Mouse (Mus musculus): ENCODE measurements around the gene Scnm1. TPM values are rescaled to one million over a fixed set of nuclear protein-coding genes. Genes with fewer than 3 reads are reported as not detected.

Scnm1 gene
- polyA plus RNA-seq (2012; rRNA removed), result 34.6 and 35.5 TPM in 2 replicates

DNA sequence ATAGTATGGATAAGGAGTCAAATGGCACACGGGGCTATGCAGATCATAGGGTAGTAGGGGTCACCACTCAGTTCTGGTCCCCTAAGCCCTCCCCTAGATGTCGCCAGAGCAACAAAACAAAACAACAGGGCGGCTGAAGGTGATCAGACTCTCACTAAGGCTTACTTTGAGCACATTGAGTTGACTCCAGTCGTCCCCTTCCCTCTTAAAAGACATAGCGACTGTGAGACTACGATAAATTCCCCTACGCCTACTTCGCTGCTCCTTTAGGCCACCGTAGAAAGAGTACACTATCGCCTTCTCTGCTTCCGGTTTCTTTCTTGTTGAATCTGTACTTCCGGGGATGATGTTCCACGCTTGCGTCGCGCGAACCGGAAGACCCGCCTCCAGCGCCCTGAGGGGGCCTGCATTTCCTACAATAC lies at the start of gene Scnm1, which contains the start of gene Lysmd1:
Gene Scnm1, minus strand, starts transcription at position 332 of the 422 bp plus-strand sequence.
Gene Lysmd1, plus strand, starts transcription at position 409 of the 422 bp plus-strand sequence.

DNA sequence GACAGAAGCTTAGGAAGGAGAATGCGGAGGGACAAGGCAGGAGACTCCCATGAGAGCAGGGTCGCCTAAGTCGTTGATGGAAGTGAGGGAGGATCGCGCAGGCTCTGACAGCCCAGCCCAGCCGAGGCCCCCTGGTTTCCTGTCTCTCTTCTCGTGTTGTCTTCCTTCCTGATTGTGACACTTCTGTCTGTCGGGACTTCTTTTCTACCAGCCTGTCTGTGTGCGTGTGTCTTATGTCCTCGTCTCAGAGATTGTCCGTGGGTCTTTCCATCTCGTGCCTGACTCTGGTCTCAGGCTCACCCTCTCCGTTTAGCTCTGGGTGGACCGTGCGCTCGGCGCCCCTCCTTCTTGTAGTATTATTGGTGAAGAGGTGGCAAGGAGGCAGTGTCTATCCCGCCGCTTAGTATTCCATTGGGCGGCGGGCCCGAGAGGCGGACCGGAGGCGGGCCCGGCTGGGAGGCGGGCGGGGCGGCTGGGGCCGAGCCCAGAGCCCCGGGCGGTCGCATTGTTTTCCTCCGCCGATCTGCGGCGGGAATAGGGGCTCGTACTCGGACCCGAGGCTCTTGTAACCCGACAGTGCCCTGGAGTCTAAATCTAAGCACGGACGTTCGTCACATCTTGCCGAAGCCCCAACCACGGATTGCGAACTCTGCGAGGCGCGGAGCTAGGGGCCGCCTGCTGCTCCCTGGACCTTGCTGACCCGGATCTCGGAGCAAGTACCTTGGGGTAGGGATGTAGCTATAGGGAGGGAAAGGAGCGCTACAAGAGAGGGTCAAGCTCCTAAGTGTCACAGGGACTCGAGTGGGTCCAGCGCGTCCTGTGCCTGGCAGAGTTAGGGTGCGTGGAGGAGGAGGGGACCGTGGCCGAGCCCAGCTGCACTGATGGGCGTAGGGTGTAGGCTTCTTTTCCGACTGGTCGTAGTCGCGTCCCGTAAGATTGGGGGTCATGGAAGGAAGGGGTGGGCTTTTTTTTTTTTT lies 26.5 kb upstream of the Scnm1 start, which contains the start of gene Sema6c:
Gene Sema6c, plus strand, starts transcription at position 471 of the 977 bp plus-strand sequence.

GRCm38 (mm10) chr3:95141952-95142616 lies 8.3 kb upstream of the Scnm1 start, which contains the start of gene Tnfaip8l2:
TSS of gene Tnfaip8l2 (minus strand) at chr3:95142360.

GRCm38 (mm10) chr3:95124246-95124645 lies 9.6 kb downstream of the Scnm1 start, which contains the start of gene Tmod4:
TSS of gene Tmod4 (plus strand) at chr3:95124476.

DNA sequence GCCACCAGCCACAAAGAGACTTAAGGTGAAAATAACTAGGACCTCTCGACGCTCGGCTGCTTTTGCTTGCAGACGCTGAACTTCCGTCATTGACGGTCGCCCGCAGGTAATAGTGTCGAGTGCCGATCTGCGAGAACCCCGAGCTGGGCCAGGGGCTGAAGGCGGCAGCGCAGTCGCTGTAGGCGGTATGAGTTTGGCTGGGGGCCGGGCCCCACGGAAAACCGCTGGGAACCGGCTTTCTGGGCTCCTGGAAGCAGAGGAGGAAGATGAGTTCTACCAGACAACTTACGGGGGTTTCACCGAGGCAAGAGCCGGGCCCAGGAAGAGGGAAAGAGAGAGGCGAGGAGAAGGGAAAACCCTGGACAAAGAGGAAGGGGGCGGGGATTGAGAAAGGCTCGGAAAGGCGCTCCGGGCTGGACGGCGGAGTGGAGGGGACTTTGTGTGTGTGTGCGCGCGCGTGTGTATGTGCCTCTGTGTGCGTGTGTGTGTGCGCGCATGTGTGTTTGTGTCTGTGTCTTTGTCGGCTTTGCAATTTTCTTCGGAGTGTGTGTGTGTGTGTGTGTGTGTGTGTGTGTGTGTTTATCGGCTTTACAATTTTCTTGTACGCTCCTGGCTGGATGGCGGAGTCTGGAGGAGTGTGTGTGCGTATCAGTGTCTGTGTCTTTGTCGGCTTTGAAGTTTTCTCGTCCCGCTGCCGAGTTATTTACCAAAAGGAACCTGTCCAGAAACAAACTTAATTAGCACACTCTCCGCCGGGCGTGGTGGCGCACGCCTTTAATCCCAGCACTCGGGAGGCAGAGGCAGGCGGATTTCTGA lies 22.7 kb downstream of the Scnm1 start, which contains the start of gene Vps72:
Gene Vps72, plus strand, starts transcription at position 112 of the 816 bp plus-strand sequence.

GRCm38 (mm10) chr3:95106338-95107117 lies 27.3 kb downstream of the Scnm1 start, which contains the start of gene Pip5k1a:
TSS of gene Pip5k1a (minus strand) at chr3:95106930.

Other genes with a start within 250 kb of the Scnm1 start
- 159 and 182 TPM in 2 replicates for gene Psmb4, start 247.1 kb downstream of the Scnm1 start, polyA plus RNA-seq (2012; rRNA removed)
- gene Selenbp1, start 201.0 kb downstream of the Scnm1 start, polyA plus RNA-seq (2012; rRNA removed), result 37.4 and 45.0 TPM in 2 replicates
- gene Rfx5, start 179.9 kb downstream of the Scnm1 start, polyA plus RNA-seq (2012; rRNA removed), result 2.3 and 2.7 TPM in 2 replicates
- gene Pi4kb, start 159.3 kb downstream of the Scnm1 start, polyA plus RNA-seq (2012; rRNA removed), result 13.0 and 15.2 TPM in 2 replicates
- 5.0 and 6.0 TPM in 2 replicates for gene Zfp687, start 118.6 kb downstream of the Scnm1 start, polyA plus RNA-seq (2012; rRNA removed)
- gene Psmd4, start 91.4 kb downstream of the Scnm1 start, polyA plus RNA-seq (2012; rRNA removed), result 147 and 154 TPM in 2 replicates
- 8.0 and 10.4 TPM in 2 replicates for gene Pip5k1a, start 27.1 kb downstream of the Scnm1 start, polyA plus RNA-seq (2012; rRNA removed)
- gene Vps72, start 23.0 kb downstream of the Scnm1 start, polyA plus RNA-seq (2012; rRNA removed), result 23.3 and 25.4 TPM in 2 replicates
- 0.37 and 0.59 TPM in 2 replicates for gene Tmod4, start 9.5 kb downstream of the Scnm1 start, polyA plus RNA-seq (2012; rRNA removed)
- 3.8 and 4.2 TPM in 2 replicates for gene Lysmd1, start 77 bp upstream of the Scnm1 start, polyA plus RNA-seq (2012; rRNA removed)
- gene Tnfaip8l2, start 8.3 kb upstream of the Scnm1 start, polyA plus RNA-seq (2012; rRNA removed), result 3.4 and 5.8 TPM in 2 replicates
- gene Sema6c, start 26.4 kb upstream of the Scnm1 start, polyA plus RNA-seq (2012; rRNA removed), result 0.59 and 0.94 TPM in 2 replicates
- gene Gabpb2, start 83.9 kb upstream of the Scnm1 start, polyA plus RNA-seq (2012; rRNA removed), result 15.3 and 17.6 TPM in 2 replicates
- gene Cdc42se1, start 94.7 kb upstream of the Scnm1 start, polyA plus RNA-seq (2012; rRNA removed), result 21.9 and 27.2 TPM in 2 replicates
- 2.8 TPM in 2 replicates for gene Mllt11, start 98.2 kb upstream of the Scnm1 start, polyA plus RNA-seq (2012; rRNA removed)
- 0.07 and 0.14 TPM in 2 replicates for gene Gm128, start 107.6 kb upstream of the Scnm1 start, polyA plus RNA-seq (2012; rRNA removed)
- gene Bnipl, start 117.2 kb upstream of the Scnm1 start, polyA plus RNA-seq (2012; rRNA removed), result 0.03 and 0.16 TPM in 2 replicates
- 11.8 and 13.5 TPM in 2 replicates for gene Mindy1, start 147.3 kb upstream of the Scnm1 start, polyA plus RNA-seq (2012; rRNA removed)
- 7.4 and 8.4 TPM in 2 replicates for gene Prune1, start 148.1 kb upstream of the Scnm1 start, polyA plus RNA-seq (2012; rRNA removed)
- 2.3 and 2.8 TPM in 2 replicates for gene Anxa9, start 173.2 kb upstream of the Scnm1 start, polyA plus RNA-seq (2012; rRNA removed)
- gene Cers2, start 180.8 kb upstream of the Scnm1 start, polyA plus RNA-seq (2012; rRNA removed), result 52.5 and 69.2 TPM in 2 replicates
- gene Setdb1, start 223.2 kb upstream of the Scnm1 start, polyA plus RNA-seq (2012; rRNA removed), result 13.1 and 15.8 TPM in 2 replicates